Mouse (Mus musculus): ENCODE measurements at regions not wholly inside any gene's neighbourhood (a gene's known extent, or its start where the extent isn't known, plus 50 kb on each side); places are given as distances from the start of the nearest gene placed in this dataset.
"Not testable (repeated sequence)": the region's sequence is repeated elsewhere in the genome, so short reads cannot be mapped to it uniquely, and the experiment has no call there.

GRCm38 (mm10) chr11:7689701-7690100 lies 476.0 kb upstream of the Igfbp3 start:
- not testable (repeated sequence) for TF ChIP-seq CTCF (IDR thresholded peaks at IDR 0.05; ENCODE audit: borderline replicate concordance, insufficient read depth, low read depth, low read length); POLR2A (IDR thresholded peaks at IDR 0.05; ENCODE audit: borderline replicate concordance, insufficient read depth, low read length)

All from cerebellum, adult 2 months (tissue).